Mouse (Mus musculus): ENCODE measurements around the gene Lrrc72. TPM values are rescaled to one million over a fixed set of nuclear protein-coding genes. Genes with fewer than 3 reads are reported as not detected.
"Not testable (repeated sequence)": the region's sequence is repeated elsewhere in the genome, so short reads cannot be mapped to it uniquely, and the experiment has no call there.

Gene Lrrc72
- total RNA-seq, 2 experiments from 2014 or later, result not detected

GRCm38 (mm10) chr12:36205579-36206119, 47.5 kb downstream of the Lrrc72 start:
- DNase-seq; intact Hi-C loops (cut with DNase I): not testable (repeated sequence)

- intact Hi-C loops (cut with DNase I), result no loop called here
- DNase-seq, result no peak
These were observed 58.2 kb downstream of the Lrrc72 start for GRCm38 (mm10) chr12:36194976-36195375.

GRCm38 (mm10) chr12:36190343-36190742, 62.9 kb downstream of the Lrrc72 start:
- intact Hi-C loops (cut with DNase I), result no loop called here
- DNase-seq, result no peak

GRCm38 (mm10) chr12:36189610-36190009, 63.6 kb downstream of the Lrrc72 start:
- intact Hi-C loops (cut with DNase I), result loop anchor here (10.0 kb wide), 1 partner anchor 75 kb away; no protein-coding TSS in a partner anchor

GRCm38 (mm10) chr12:36187081-36187480, 66.1 kb downstream of the Lrrc72 start:
- no peak for DNase-seq
- intact Hi-C loops (cut with DNase I), result loop anchor here (10.0 kb wide), 1 partner anchor 72 kb away; no protein-coding TSS in a partner anchor

More at GRCm38 (mm10) chr12:36189610-36190009, 63.6 kb downstream of the Lrrc72 start:
- no peak for DNase-seq

DNA sequence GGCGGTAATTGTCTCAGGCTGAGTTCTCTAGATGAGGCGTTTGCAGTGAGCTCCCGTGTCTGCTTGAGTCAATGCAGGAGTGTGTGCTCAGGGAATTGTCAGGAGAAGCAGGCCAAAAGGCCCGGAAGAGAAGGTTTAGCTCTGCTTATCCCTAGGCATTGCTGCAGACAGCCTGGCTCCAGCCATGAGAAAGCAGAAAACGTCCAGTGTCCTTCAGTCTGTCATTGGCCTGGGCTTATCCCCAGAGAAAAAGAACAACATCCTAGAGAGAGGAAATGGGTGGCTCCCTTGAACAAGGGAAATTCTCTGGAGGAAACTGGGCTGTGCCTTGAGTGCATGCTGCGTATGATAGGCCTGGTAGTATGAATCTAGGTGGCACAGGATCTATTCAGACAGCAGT, 70.6 kb downstream of the Lrrc72 start:
- intact Hi-C loops (cut with DNase I), result loop anchor here (10.0 kb wide), 1 partner anchor 68 kb away; no protein-coding TSS in a partner anchor
- no peak for DNase-seq

DNA sequence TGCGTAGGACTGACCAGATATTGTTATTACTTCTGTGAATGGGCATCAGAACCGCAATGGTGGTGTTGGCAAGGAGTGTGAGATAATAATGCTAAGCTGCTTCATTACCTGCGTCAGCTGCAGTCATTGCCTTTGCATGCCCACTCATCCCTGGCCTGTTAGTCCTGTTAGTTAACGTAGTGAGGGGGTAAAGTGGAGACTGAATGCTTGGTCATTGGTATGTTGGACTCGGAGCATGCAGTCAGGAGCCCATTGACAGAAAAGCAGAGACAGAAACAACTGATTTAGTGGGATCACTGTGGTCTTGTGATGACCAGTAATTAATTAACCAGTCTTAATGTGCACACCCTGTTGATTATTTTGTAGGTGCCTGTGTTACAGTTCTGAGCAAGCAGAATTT, 76.0 kb downstream of the Lrrc72 start:
- no peak for DNase-seq
- intact Hi-C loops (cut with DNase I), result no loop called here

GRCm38 (mm10) chr12:36165299-36165698, 87.9 kb downstream of the Lrrc72 start:
- no peak for DNase-seq
- intact Hi-C loops (cut with DNase I), result no loop called here

DNA sequence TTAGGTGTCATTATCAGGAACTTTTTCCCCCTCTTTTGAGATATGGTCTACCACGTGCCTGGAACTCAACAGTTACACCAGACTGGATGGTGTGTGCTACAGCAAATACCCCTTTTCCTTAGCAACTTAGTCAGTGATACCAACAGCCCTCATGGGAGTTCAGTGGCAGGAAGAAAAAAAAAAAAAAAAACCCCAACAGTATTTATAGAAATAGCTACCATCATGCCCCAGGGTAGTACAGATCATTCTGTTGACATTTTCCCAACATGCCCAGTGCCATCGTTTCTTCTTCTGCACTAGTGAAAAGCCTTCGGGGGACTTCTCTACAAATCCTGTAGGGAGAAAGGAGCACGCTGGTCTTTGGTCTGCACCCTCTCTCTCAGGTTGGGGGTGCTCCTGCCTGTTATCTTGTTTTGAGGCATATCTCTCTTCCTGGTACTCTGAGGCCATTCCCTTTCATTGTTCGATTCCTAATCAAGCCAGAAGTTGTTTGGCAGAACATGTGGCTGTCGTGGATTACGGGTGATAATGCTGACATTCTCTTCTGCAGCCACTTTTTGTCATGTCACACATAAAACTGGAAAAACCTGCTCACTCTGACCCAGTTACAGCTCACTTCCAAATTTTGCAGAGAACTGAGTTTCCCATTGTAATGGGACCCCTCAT, 88.9 kb downstream of the Lrrc72 start:
- intact Hi-C loops (cut with DNase I), result no loop called here
- no peak for DNase-seq

Other genes starting within 250 kb of the Lrrc72 start
- 100 to 1,000 TPM; 176 to 181 TPM for gene Tspan13, start 210.9 kb downstream of the Lrrc72 start, total RNA-seq (2021)
- gene Ankmy2, start 96.3 kb downstream of the Lrrc72 start, total RNA-seq (2021), result 10 to 100 TPM; 61.8 to 63.7 TPM
- gene Bzw2, start 95.3 kb downstream of the Lrrc72 start, total RNA-seq (2021), result 100 to 1,000 TPM; 252 to 269 TPM
- 1 to 10 TPM; 4.5 to 5.0 TPM for gene Sostdc1, start 60.7 kb upstream of the Lrrc72 start, total RNA-seq (2021)
- gene Ispd, start 128.1 kb upstream of the Lrrc72 start, total RNA-seq (2021), result 10 to 100 TPM; 11.1 to 13.9 TPM
- 1 to 10 TPM; 1.1 to 2.3 TPM for gene D630036H23Rik, start 128.8 kb upstream of the Lrrc72 start, total RNA-seq (2021)

Data from left cerebral cortex, postnatal 4 days (tissue).